8 mouse cellular contexts compared by ENCODE assay signal in genomic region chr1:153065473-153066386, GRCm38 (mm10).
DNase-seq lines count a peak whose midpoint lies in the region; ATAC-seq and TF ChIP-seq lines count a peak whose summit lies in the region.

No protein-coding gene starts in this region.

- no peak for TF ChIP-seq CTCF in small intestine, adult 2 months (IDR thresholded peaks at IDR 0.05; ENCODE audit: extremely low read depth, insufficient read length, insufficient replicate concordance, low read depth, low read length)

- peak; percentile 81 for DNase-seq in embryonic facial prominence, embryonic 14.5 days (ENCODE audit: low spot score)
- DNase-seq in embryonic facial prominence, embryonic 10.5 days (ENCODE audit: low spot score): no peak
- DNase-seq in 3T3-L1 (ENCODE audit: low read depth, low spot score): peak; percentile 91
- peak; percentile 87 to 92 for DNase-seq in cerebellum, postnatal 25 days
- DNase-seq in intestine, embryonic 14.5 days (ENCODE audit: low spot score): no peak
- peak; percentile 45 to 49 for DNase-seq in left cerebral cortex, postnatal 14 days (ENCODE audit: low spot score in 2 of 2)
- no peak for DNase-seq in thymus, postnatal 14 days

- intact Hi-C loops in left cerebral cortex, postnatal 14 days (cut with DNase I): no loop called here

- H3K27ac ChIP-seq in embryonic facial prominence, embryonic 14.5 days (replicated peaks; ENCODE audit: low read depth, low read length): no peak overlapping the region; the same call in 1 of the 2 replicates
- H3K27ac ChIP-seq in embryonic facial prominence, embryonic 10.5 days (replicated peaks): no peak overlapping the region
- peak overlapping the region; percentile 67; the same call in 1 of the 2 replicates for H3K27ac ChIP-seq in intestine, embryonic 14.5 days (ENCODE audit: low read depth)
- H3K27ac ChIP-seq in small intestine, adult 2 months (ENCODE audit: insufficient read depth, low read depth, low read length): peak overlapping the region; percentile 59

- no peak for TF ChIP-seq POLR2A in small intestine, adult 2 months (IDR thresholded peaks at IDR 0.05; ENCODE audit: low read depth, low read length)

- no peaks in the 10 kb centered on the region for H3K9me3 ChIP-seq in embryonic facial prominence, embryonic 14.5 days (ENCODE audit: control insufficient read depth, low read length)
- H3K9me3 ChIP-seq in embryonic facial prominence, embryonic 10.5 days: no peaks in the 10 kb centered on the region
- H3K9me3 ChIP-seq in intestine, embryonic 14.5 days (ENCODE audit: control insufficient read depth, low read length): no peaks in the 10 kb centered on the region

- no peak overlapping the region for H3K4me2 ChIP-seq in embryonic facial prominence, embryonic 14.5 days (ENCODE audit: low read depth, low read length)
- H3K4me2 ChIP-seq in intestine, embryonic 14.5 days (ENCODE audit: low read length): no peak overlapping the region

- peaks cover 6% of the 10 kb centered on the region; the same call in 1 of the 2 replicates for H3K4me1 ChIP-seq in embryonic facial prominence, embryonic 14.5 days (ENCODE audit: control insufficient read depth, insufficient read depth, low read length)
- H3K4me1 ChIP-seq in embryonic facial prominence, embryonic 10.5 days: peaks cover 11% of the 10 kb centered on the region
- H3K4me1 ChIP-seq in intestine, embryonic 14.5 days (replicated peaks; ENCODE audit: control insufficient read depth, insufficient read depth, low read length): peaks cover 11% of the 10 kb centered on the region
- H3K4me1 ChIP-seq in small intestine, adult 2 months (ENCODE audit: control insufficient read depth, insufficient read depth, insufficient read length, low read length): no peaks in the 10 kb centered on the region; the same call in 1 of the 2 replicates

- peak; percentile 79 for ATAC-seq in embryonic facial prominence, embryonic 14.5 days (ENCODE audit: low read depth)
- no peak for ATAC-seq in intestine, embryonic 14.5 days (replicated peaks; ENCODE audit: low FRiP score, low TSS enrichment, low read depth)

- H3K9ac ChIP-seq in embryonic facial prominence, embryonic 14.5 days (ENCODE audit: low read depth, low read length): no peak overlapping the region
- no peak overlapping the region for H3K9ac ChIP-seq in intestine, embryonic 14.5 days (ENCODE audit: low read length)

- H3K4me3 ChIP-seq in embryonic facial prominence, embryonic 14.5 days (ENCODE audit: low read depth, low read length): no peak overlapping the region
- H3K4me3 ChIP-seq in embryonic facial prominence, embryonic 10.5 days: no peak overlapping the region
- H3K4me3 ChIP-seq in intestine, embryonic 14.5 days (ENCODE audit: low read depth, low read length): no peak overlapping the region
- H3K4me3 ChIP-seq in small intestine, adult 2 months (ENCODE audit: low read depth, low read length): no peak overlapping the region

- no peaks in the 10 kb centered on the region for H3K27me3 ChIP-seq in embryonic facial prominence, embryonic 14.5 days (replicated peaks; ENCODE audit: control insufficient read depth, insufficient read depth, low read length)
- H3K27me3 ChIP-seq in embryonic facial prominence, embryonic 10.5 days (replicated peaks; ENCODE audit: low read depth, poor library complexity, severe bottlenecking): peaks cover 9% of the 10 kb centered on the region
- H3K27me3 ChIP-seq in intestine, embryonic 14.5 days (replicated peaks; ENCODE audit: control insufficient read depth, insufficient read depth, low read length): no peaks in the 10 kb centered on the region
- no peaks in the 10 kb centered on the region for H3K27me3 ChIP-seq in small intestine, adult 2 months (ENCODE audit: control insufficient read depth, insufficient read depth, low read length)

- 72% methylated on average over 12 of the region's 12 CpGs for WGBS in embryonic facial prominence, embryonic 14.5 days
- WGBS in embryonic facial prominence, embryonic 10.5 days: 89% methylated on average over 12 of the region's 12 CpGs
- WGBS in intestine, embryonic 14.5 days: 69% methylated on average over 12 of the region's 12 CpGs
- WGBS in small intestine, adult 2 months: 80% methylated on average over 12 of the region's 12 CpGs

- H3K36me3 ChIP-seq in embryonic facial prominence, embryonic 14.5 days (ENCODE audit: control insufficient read depth, insufficient read depth, low read length): no peaks in the 10 kb centered on the region
- H3K36me3 ChIP-seq in embryonic facial prominence, embryonic 10.5 days (replicated peaks): no peaks in the 10 kb centered on the region
- no peaks in the 10 kb centered on the region for H3K36me3 ChIP-seq in intestine, embryonic 14.5 days (ENCODE audit: control insufficient read depth, insufficient read depth, low read length)
- H3K36me3 ChIP-seq in small intestine, adult 2 months (ENCODE audit: control insufficient read depth, insufficient read depth, low read length): no peaks in the 10 kb centered on the region

Comparison
In these comparisons a context has a peak if more than half of its experiments do, and no peak if none do; other contexts are left out.
1. DNase-seq: peak in embryonic facial prominence, embryonic 14.5 days (single experiment), 3T3-L1 (single experiment), cerebellum, postnatal 25 days (2 of 2) and left cerebral cortex, postnatal 14 days (2 of 2); none in embryonic facial prominence, embryonic 10.5 days (single experiment), intestine, embryonic 14.5 days (single experiment) and thymus, postnatal 14 days (single experiment).
2. H3K27ac ChIP-seq: peak in intestine, embryonic 14.5 days (single experiment) and small intestine, adult 2 months (single experiment); none in embryonic facial prominence, embryonic 14.5 days (single experiment) and embryonic facial prominence, embryonic 10.5 days (single experiment).